Mouse (Mus musculus) adrenal gland, adult 2 months (tissue): ENCODE measurements at regions not wholly inside any gene's neighbourhood (a gene's known extent, or its start where the extent isn't known, plus 50 kb on each side); places are given as distances from the start of the nearest gene placed in this dataset.

Source experiments
- DNase-seq: peaks from one replicate; pipeline ENCODE4 v3.0.0; 2021

GRCm38 (mm10) chr7:113113266-113113893 lies 93.9 kb upstream of the Arntl start:
- peak; percentile 17 for DNase-seq

- no peak for DNase-seq
These were observed 89.7 kb upstream of the Arntl start for GRCm38 (mm10) chr7:113117599-113117998.

- DNase-seq, result no peak
These were observed 85.3 kb upstream of the Arntl start for GRCm38 (mm10) chr7:113121911-113122319.

DNA sequence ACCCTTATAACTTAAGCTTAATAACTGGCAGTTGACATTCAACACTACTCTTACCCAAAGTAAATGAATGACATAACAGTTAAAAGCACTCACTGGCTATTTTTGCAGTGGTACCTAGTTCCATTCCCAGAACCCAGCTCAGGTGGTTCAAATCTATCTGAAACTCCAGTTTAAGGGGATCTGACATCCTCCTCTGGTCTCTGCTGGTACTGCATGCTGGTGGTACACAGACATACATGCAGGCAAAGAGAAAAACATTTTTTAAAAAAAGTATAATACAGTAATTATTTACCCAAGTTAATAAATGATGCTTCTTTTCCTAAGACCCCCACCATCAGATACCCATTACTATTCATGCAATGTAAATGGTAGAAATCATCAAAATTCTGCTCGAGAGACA lies 81.3 kb upstream of the Arntl start:
- DNase-seq, result no peak

- DNase-seq, result no peak
These were observed 76.7 kb upstream of the Arntl start for GRCm38 (mm10) chr7:113130552-113130951.

- DNase-seq, result peak; percentile 82
These were observed 75.2 kb upstream of the Arntl start for GRCm38 (mm10) chr7:113131945-113132538.

GRCm38 (mm10) chr7:113133891-113134290 lies 73.4 kb upstream of the Arntl start:
- no peak for DNase-seq

DNA sequence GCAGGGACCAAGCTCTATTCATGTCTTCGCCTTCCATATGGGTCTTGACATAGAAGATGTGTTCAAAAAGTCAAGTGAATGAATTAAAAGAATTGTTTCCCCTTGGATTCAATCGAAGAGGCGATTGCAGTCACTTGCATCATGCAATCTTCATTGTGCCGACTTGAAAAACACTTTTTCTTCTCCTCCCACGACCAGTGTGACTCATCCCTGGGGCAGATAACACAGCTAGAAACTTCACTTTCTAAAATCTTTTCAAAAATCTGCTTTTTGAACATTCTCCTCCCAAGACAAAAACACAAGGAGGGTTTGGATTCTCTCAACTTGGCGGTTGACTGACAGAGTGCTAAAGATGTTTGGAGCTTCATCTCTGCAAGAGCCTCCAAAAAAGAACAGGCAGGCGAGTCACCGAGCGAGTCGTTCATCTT lies 67.2 kb upstream of the Arntl start:
- peak; percentile 64 for DNase-seq

- no peak for DNase-seq
These were observed 65.2 kb upstream of the Arntl start for GRCm38 (mm10) chr7:113141846-113142683.

GRCm38 (mm10) chr7:113143552-113143951 lies 63.7 kb upstream of the Arntl start:
- DNase-seq, result peak; percentile 84

DNA sequence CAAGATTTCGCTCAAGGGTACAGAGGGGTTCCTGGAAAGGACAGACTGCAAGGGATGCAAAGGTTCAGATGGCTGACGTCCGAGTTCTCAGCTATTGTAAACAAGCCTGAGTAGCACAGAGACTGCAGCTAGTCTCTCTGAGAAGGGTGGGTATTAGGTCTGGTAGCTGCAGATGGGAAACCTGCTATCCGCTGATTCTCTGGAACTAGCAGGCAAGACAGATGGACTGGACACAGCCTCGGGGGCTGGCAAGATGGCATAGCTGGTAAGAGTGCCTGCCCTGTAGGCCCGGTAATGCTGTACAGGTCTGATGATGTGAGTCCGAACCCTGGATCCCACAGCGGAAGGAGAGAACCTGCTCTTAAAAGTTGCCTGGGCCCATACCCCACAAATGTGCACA lies 62.2 kb upstream of the Arntl start:
- DNase-seq, result no peak

DNA sequence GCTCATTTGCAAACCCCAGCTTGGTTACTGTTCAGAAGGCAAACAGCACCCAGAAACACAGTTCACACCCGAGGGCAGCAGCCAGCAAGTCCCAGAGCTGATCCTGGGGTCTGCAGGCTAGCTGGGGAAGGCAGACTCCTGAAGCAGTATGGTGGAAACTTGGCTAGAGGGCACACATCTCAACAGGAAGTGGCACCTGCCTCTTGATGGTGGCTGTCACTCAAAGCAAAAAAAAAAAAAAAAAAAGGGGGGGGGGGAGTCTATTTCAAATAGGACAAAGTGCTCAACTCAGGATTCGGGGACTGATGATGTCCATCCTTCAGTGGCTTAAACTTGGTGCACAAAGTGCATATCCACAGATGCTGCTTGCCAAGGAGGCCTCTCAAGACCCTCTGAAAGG lies 61.2 kb upstream of the Arntl start:
- no peak for DNase-seq

GRCm38 (mm10) chr7:113146526-113146925 lies 60.7 kb upstream of the Arntl start:
- DNase-seq, result no peak

GRCm38 (mm10) chr7:113147391-113148332 lies 59.6 kb upstream of the Arntl start:
- DNase-seq, result peak; percentile 77

- DNase-seq, result no peak
These were observed 58.6 kb upstream of the Arntl start for GRCm38 (mm10) chr7:113148700-113149099.

- no peak for DNase-seq
These were observed 57.2 kb upstream of the Arntl start for GRCm38 (mm10) chr7:113149966-113150470.

DNA sequence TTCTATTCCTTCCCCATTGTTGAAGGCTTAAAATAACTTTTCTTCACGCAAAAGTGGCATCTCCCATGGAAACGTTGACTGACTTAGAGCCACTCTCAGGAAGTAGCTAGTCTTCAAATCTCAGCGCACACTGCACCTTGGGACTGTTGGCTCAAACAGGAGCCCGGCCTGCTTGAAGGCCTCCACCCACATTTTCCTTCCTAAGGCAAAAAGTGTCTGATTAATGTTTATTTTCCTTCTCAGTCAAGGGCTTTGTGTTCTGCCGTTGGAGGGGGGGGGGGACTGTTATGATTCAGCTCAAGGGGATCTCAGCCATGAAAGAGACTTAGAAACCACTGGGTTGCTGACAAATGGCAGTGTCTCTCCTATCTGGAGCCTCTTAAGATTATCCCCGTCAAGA lies 56.5 kb upstream of the Arntl start:
- DNase-seq, result no peak

DNA sequence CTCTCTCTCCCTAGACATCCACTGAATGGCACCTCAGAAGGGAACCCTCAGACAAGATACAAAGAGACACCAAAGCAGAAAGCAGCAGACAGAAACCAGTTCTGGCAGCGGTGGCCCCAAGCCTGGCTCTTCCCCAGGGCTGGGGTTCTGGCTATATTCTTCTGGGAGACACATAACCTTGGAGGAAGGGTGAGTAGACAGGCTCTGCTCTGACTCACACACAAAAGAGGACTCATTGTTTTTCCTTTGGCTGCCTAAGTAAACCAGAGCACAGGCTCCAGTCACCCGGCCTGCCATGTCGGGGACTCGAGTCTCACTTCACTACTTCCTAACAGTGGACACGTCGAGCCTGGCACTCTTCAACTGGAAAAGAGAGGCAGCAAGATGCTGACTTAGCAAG lies 55.8 kb upstream of the Arntl start:
- peak; percentile 79 for DNase-seq

DNA sequence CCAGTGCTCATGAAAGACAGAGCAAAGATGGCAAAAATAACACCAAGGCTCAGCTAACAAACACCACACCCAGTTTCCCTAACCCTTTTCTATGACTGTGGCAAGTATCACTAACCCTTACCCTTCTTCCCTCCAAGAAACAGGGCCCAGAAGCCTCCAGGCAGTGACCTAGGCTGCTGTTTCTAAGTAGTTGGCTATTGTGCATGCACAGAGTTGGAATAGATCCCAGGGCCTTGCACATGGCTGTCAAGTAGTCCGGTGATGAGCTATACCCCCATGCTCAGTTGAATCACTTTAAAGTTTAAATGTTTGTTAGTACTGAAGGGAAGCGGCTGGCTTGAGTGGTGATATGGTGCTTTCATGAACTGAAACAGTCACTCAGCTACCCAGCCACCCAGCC lies 53.9 kb upstream of the Arntl start:
- no peak for DNase-seq

DNA sequence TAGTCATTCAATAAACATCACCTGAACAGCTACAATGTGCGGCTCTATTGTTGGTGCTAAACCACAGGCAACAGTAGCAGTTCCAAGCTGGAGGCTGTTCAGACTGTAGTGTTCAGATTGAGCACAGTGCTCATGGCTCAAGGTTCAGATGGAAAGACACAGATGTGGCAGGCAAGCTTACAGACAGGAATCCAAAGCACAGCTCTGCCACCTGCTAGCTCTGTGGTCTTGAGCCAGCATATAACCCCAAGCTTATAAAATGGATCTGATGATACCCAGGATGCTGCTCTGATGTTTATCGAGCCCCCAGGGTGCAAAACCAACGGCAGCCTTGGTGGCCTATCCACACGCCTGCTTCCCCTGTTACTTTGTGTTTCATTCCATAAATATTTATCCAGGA lies 53.2 kb upstream of the Arntl start:
- DNase-seq, result no peak

- no peak for DNase-seq
These were observed 50.9 kb upstream of the Arntl start for GRCm38 (mm10) chr7:113156366-113156765.
